Mouse (Mus musculus): ENCODE measurements around the gene Grip2.
A peak's percentile ranks its signal among the peaks of the same experiment; 100 is the strongest.

Gene Grip2

GRCm38 (mm10) chr6:91732138-91732537 is 94.9 kb downstream of the Grip2 start:
- no peak for DNase-seq (ENCODE audit: extremely low read depth, low read depth)

- DNase-seq (ENCODE audit: extremely low read depth, low read depth) = no peak
Observed at GRCm38 (mm10) chr6:91729677-91730127, 97.3 kb downstream of the Grip2 start.

- DNase-seq (ENCODE audit: extremely low read depth, low read depth) = no peak
Observed at GRCm38 (mm10) chr6:91728939-91729619, 98.0 kb downstream of the Grip2 start.

- no peak for DNase-seq (ENCODE audit: extremely low read depth, low read depth)
Observed at GRCm38 (mm10) chr6:91727361-91727760, 99.7 kb downstream of the Grip2 start.

- DNase-seq (ENCODE audit: extremely low read depth, low read depth) = no peak
Observed at GRCm38 (mm10) chr6:91721215-91721701, 105.8 kb downstream of the Grip2 start.

- DNase-seq (ENCODE audit: extremely low read depth, low read depth) = no peak
Observed at GRCm38 (mm10) chr6:91720588-91721214, 106.3 kb downstream of the Grip2 start.

DNA sequence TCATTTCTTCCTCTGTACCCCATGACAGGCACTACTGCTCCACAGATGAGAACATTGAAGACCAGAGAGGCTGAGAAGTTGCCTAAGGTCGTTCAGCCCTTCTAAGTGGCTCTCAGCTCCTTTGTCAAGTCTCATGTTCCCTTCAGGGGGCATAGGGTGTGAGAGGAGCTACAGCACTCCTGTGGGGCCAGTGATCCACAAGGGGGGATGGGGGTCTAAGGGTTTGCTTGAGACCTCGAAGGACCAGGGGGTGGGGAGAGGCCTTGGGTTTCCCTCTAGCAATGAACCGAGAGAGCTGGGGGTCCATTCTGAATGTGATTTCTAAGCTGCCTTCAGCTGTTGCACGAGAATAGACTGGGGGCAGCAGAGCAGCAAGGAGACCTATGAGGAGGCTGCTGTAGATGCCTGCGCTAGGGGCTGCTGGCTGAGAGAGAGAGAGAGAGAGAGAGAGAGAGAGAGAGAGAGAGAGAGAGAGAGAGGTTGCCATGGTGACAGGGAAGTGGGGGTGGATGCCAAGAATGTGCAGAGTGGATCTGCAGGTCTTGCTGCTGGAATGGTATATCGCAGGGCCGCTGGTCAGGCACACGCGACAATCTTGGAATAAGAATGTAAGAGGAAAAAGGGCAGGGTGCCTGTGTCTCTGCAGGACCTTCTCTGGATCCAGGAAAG is 107.1 kb downstream of the Grip2 start:
- no peak for DNase-seq (ENCODE audit: extremely low read depth, low read depth)

DNA sequence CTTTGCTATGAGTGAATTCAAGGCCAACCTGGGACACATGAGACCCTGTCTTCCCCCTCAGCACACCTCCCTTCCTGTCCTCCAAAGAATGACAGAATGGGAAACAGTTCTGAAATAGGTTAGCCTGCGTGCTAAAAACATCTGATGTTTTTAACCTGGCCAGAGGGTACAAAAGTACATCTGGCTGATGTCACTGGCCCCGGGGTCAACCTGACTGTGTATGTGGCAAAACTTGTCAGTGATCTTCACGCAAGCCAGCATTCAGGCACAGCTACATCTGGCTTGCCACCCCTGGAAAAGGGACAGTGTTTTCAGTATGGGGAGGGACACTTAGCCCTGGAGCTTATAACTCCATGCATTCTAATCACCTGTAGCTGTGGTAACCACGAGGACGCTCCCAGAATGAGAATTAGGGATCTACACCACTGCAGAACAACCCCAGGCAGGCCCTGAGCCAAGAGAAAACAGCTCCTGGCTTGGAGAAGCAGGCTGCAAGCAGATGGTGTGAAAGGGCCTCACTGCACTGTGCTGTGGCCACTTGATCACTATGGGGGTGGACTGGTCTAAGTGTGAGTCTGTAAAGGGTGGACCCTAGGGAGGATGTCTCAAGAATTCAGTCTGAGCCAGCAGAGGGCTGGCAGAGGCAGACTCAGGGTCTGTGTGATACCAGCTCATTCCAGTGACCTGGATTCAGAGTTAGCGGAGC is 107.9 kb downstream of the Grip2 start:
- no peak for DNase-seq (ENCODE audit: extremely low read depth, low read depth)

- DNase-seq (ENCODE audit: extremely low read depth, low read depth) = no peak
Observed at GRCm38 (mm10) chr6:91718603-91719002, 108.4 kb downstream of the Grip2 start.

DNA sequence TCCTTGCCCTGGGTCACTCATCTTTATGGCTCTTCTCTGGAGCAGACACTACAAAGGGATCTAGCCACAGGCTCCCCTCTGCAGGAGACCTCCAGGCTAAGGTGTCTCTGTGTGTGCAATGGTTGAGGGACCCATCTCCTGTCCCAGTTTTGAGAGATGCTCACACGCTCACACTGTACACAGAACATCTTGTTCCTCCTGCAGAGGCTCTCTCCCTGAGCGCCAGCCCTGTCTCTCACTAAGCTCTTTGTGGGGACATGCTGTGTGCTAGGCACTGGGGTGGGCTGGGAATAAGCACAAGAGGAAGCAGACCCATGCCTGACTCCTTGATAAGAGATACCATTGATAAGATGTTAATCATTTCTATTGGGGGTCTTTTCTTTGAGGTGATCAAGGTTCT is 109.0 kb downstream of the Grip2 start:
- no peak for DNase-seq (ENCODE audit: extremely low read depth, low read depth)

DNA sequence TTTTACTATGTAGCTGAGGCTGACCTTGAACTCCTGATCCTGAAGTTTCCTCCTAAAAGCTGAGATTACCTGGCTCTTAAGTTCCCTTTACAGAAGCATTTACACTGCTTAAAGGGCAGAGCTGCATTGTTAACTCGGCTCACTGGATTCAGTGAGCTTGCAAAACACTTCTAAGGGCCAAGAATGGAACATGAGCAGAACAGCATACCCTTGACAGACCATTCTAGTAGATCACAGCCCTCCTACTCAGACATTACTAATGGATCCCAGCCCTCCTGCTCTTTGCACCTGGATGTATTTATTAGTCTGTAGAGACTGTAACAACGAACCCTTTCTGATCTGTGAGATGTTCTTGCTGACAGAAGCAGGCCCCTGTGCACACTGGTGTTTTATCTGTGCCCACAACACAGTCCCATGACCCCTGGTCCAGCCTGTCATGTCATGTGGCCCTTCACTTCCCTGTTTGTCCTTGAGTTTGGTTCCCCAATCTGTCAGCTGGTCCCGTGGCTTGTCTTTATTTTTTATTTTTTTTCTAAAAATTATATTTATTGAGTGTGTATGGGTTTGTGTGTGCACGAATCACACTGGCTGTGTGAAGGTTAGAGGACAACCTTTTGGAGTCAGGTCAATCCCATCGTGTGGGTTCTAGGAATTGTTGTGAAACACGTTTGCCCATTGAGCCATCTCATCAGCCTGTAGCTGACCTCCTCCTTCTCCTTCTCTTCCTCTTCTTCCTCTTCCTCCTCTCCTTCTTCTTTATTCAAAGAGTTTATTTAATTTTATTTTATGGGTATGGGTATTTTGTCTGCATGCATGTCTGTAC is 110.9 kb downstream of the Grip2 start:
- DNase-seq (ENCODE audit: extremely low read depth, low read depth) = peak; percentile 22

DNA sequence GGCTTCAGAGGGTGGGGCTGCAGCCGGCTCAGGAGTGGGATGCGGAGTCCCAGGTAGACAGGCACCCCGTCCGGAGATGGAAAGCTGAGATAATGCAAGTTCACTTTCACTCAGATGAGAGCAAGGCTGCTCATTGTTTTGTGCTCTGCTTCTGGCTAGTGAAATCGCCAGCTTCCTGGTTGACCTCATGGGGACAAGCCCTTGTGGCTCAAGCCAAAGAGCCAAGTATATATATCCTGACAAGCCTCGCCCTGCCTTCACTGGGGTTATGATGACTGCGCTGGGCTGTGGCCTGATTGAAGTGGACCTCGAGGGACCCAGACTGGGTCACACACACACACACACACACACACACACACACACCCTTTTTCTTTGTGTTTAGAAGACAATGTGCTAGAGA is 112.0 kb downstream of the Grip2 start:
- DNase-seq (ENCODE audit: extremely low read depth, low read depth) = no peak

- DNase-seq (ENCODE audit: extremely low read depth, low read depth) = no peak
Observed at GRCm38 (mm10) chr6:91713370-91713896, 113.6 kb downstream of the Grip2 start.

GRCm38 (mm10) chr6:91712855-91713331 is 114.2 kb downstream of the Grip2 start:
- DNase-seq (ENCODE audit: extremely low read depth, low read depth) = peak; percentile 66

DNA sequence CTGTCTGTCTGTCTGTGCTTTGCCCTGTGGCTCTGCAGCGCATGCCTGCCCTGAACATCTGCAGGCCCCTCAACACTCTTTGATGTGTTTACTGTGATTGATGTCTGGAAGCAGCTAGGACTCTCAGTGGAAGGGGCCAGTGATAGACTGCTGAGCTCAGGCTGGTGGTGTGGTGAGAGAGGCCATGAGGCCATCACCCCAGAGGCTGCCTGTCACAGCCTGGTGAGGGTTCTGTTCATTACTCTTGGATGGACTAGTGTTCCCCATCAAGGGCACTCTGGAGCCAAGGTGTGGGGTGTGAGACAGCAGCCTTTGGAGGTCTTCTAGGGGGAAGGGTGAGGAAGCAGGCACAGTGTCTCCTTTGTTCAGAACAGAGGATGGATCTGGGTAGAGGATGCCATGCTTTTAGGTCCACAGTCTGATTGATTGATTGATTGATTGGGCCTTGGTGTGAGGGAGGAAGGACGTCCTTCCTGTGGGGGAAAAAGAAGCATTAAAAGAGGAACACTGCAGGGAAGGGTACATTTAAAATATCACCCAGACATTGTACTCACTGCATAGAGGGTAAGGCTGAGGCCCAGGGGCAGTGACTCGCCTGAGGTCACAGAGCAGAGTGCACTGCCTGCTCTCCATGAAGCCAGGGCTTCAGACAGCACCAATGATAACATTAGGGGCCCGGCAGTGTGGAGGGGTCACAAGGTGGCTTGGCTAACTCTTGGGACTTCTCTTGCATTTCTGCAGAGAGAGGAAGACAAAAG is 114.8 kb downstream of the Grip2 start:
- no peak for DNase-seq (ENCODE audit: extremely low read depth, low read depth)

Data from MEL-GATA-1-ER (cell line).